Mouse (Mus musculus): ENCODE measurements at regions not wholly inside any gene's neighbourhood (a gene's known extent, or its start where the extent isn't known, plus 50 kb on each side); places are given as distances from the start of the nearest gene placed in this dataset.

GRCm38 (mm10) chr2:178992334-178993116 is 449.7 kb upstream of the Cdh4 start:
- no peak for DNase-seq (ENCODE audit: low spot score)
- WGBS: 71% methylated on average over 8 of the region's 8 CpGs

GRCm38 (mm10) chr2:178997921-178998320 is 444.3 kb upstream of the Cdh4 start:
- no peak overlapping the region for H3K4me3 ChIP-seq (ENCODE audit: low read depth, low read length)
- H3K36me3 ChIP-seq (ENCODE audit: control insufficient read depth, insufficient read depth, low read length): no peaks in the 10 kb centered on the region
- H3K9me3 ChIP-seq (ENCODE audit: control insufficient read depth, low read length): no peaks in the 10 kb centered on the region
- 73% methylated on average over 2 of the region's 2 CpGs for WGBS
- no peak for ATAC-seq (ENCODE audit: low FRiP score, low TSS enrichment)
- DNase-seq (ENCODE audit: low spot score): no peak
- no peaks in the 10 kb centered on the region for H3K27me3 ChIP-seq (ENCODE audit: control insufficient read depth, insufficient read depth, low read length)
- TF ChIP-seq CTCF (IDR thresholded peaks at IDR 0.05; ENCODE audit: low read depth) (no peak), EP300 (optimal IDR thresholded peaks at IDR 0.05) (no peak)
- H3K4me1 ChIP-seq (replicated peaks; ENCODE audit: control insufficient read depth, insufficient read depth): no peaks in the 10 kb centered on the region
- H3K9ac ChIP-seq (ENCODE audit: low read length): no peak overlapping the region
- H3K4me2 ChIP-seq (replicated peaks; ENCODE audit: low read depth): no peak overlapping the region
- no peak overlapping the region for H3K27ac ChIP-seq (replicated peaks)

More at GRCm38 (mm10) chr2:178992334-178993116, 449.7 kb upstream of the Cdh4 start:
- no peaks in the 10 kb centered on the region for H3K27me3 ChIP-seq (ENCODE audit: control insufficient read depth, insufficient read depth, low read length)
- H3K9ac ChIP-seq (ENCODE audit: low read length): no peak overlapping the region
- no peak overlapping the region for H3K27ac ChIP-seq (replicated peaks)
- H3K4me1 ChIP-seq (replicated peaks; ENCODE audit: control insufficient read depth, insufficient read depth): no peaks in the 10 kb centered on the region
- H3K36me3 ChIP-seq (ENCODE audit: control insufficient read depth, insufficient read depth, low read length): no peaks in the 10 kb centered on the region
- no peak for ATAC-seq (ENCODE audit: low FRiP score, low TSS enrichment)
- H3K4me2 ChIP-seq (replicated peaks; ENCODE audit: low read depth): no peak overlapping the region
- TF ChIP-seq CTCF (IDR thresholded peaks at IDR 0.05; ENCODE audit: low read depth) (no peak), EP300 (optimal IDR thresholded peaks at IDR 0.05) (no peak)
- no peaks in the 10 kb centered on the region for H3K9me3 ChIP-seq (ENCODE audit: control insufficient read depth, low read length)
- no peak overlapping the region for H3K4me3 ChIP-seq (ENCODE audit: low read depth, low read length)

GRCm38 (mm10) chr2:179000448-179001081 is 441.7 kb upstream of the Cdh4 start:
- H3K4me3 ChIP-seq (ENCODE audit: low read depth, low read length): no peak overlapping the region
- no peak overlapping the region for H3K4me2 ChIP-seq (replicated peaks; ENCODE audit: low read depth)
- H3K27ac ChIP-seq (replicated peaks): no peak overlapping the region
- no peaks in the 10 kb centered on the region for H3K36me3 ChIP-seq (ENCODE audit: control insufficient read depth, insufficient read depth, low read length)
- 72% methylated on average over 17 of the region's 17 CpGs for WGBS
- DNase-seq (ENCODE audit: low spot score) (no peak), ATAC-seq (ENCODE audit: low FRiP score, low TSS enrichment) (no peak)
- H3K9ac ChIP-seq (ENCODE audit: low read length): no peak overlapping the region
- H3K9me3 ChIP-seq (ENCODE audit: control insufficient read depth, low read length): no peaks in the 10 kb centered on the region
- H3K4me1 ChIP-seq (replicated peaks; ENCODE audit: control insufficient read depth, insufficient read depth): no peaks in the 10 kb centered on the region
- H3K27me3 ChIP-seq (ENCODE audit: control insufficient read depth, insufficient read depth, low read length): no peaks in the 10 kb centered on the region
- TF ChIP-seq EP300 (optimal IDR thresholded peaks at IDR 0.05) (no peak), CTCF (IDR thresholded peaks at IDR 0.05; ENCODE audit: low read depth) (no peak)

- ATAC-seq (ENCODE audit: low FRiP score, low TSS enrichment): no peak
- Histone ChIP-seq H3K4me2 (replicated peaks; ENCODE audit: low read depth) (no peak overlapping the region), H3K36me3 (ENCODE audit: control insufficient read depth, insufficient read depth, low read length) (no peaks in the 10 kb centered on the region), H3K4me1 (replicated peaks; ENCODE audit: control insufficient read depth, insufficient read depth) (no peaks in the 10 kb centered on the region), H3K9ac (ENCODE audit: low read length) (no peak overlapping the region), H3K27ac (replicated peaks) (no peak overlapping the region), H3K4me3 (ENCODE audit: low read depth, low read length) (no peak overlapping the region), H3K9me3 (ENCODE audit: control insufficient read depth, low read length) (no peaks in the 10 kb centered on the region), H3K27me3 (ENCODE audit: control insufficient read depth, insufficient read depth, low read length) (no peaks in the 10 kb centered on the region)
- 82% methylated on average over 6 of the region's 6 CpGs for WGBS
- TF ChIP-seq CTCF (IDR thresholded peaks at IDR 0.05; ENCODE audit: low read depth): no peak
- no peak for TF ChIP-seq EP300 (optimal IDR thresholded peaks at IDR 0.05)
- no peak for DNase-seq (ENCODE audit: low spot score)
Observed at GRCm38 (mm10) chr2:179007766-179008165, 434.5 kb upstream of the Cdh4 start.

GRCm38 (mm10) chr2:179013891-179014593 is 428.2 kb upstream of the Cdh4 start:
- Histone ChIP-seq H3K4me2 (replicated peaks; ENCODE audit: low read depth) (no peak overlapping the region), H3K27me3 (ENCODE audit: control insufficient read depth, insufficient read depth, low read length) (no peaks in the 10 kb centered on the region), H3K36me3 (ENCODE audit: control insufficient read depth, insufficient read depth, low read length) (no peaks in the 10 kb centered on the region), H3K9me3 (ENCODE audit: control insufficient read depth, low read length) (no peaks in the 10 kb centered on the region), H3K4me1 (replicated peaks; ENCODE audit: control insufficient read depth, insufficient read depth) (no peaks in the 10 kb centered on the region), H3K27ac (replicated peaks) (no peak overlapping the region), H3K4me3 (ENCODE audit: low read depth, low read length) (no peak overlapping the region), H3K9ac (ENCODE audit: low read length) (no peak overlapping the region)
- TF ChIP-seq CTCF (IDR thresholded peaks at IDR 0.05; ENCODE audit: low read depth): no peak
- no peak for TF ChIP-seq EP300 (optimal IDR thresholded peaks at IDR 0.05)
- ATAC-seq (ENCODE audit: low FRiP score, low TSS enrichment): no peak
- WGBS: 63% methylated on average over 6 of the region's 6 CpGs
- DNase-seq (ENCODE audit: low spot score): no peak
